In the genomic region with DNA sequence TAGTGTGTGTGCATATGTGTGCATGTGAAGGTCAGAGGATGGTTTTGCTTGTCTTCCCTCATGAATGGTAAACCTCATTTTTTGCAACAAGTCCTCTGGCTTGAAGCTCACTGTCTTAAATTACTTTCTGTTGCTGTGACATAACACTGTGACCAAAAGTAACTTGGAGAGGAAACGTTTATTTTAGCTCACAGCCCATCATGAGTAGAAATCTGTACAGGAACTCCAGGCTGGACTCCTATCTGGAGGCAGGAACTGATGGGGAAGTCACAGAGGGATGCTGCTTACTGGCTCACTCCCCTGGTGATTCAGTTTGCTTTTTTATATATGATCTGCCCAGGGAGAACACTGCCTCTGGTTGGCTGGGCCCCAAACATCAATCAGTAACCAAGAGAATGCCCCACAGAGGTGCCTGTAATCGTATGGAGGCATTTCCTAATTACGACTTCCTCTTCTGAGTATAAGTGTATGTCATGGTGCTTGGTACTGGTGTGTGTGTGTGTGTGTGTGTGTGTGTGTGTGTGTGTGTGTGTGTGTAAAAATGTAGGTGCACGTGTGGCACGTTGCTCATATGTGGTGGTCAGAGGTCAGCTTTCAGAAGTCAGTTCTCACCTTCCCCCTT, we compare ENCODE assay signal across 17 mouse cellular contexts. TPM values are rescaled to one million over a fixed set of nuclear protein-coding genes. Genes with fewer than 3 reads are reported as not detected.
DNase-seq lines count a peak whose midpoint lies in the region; ATAC-seq and TF ChIP-seq lines count a peak whose summit lies in the region.
"Had no signal": no experiment of that assay in that cellular context is flagged by ENCODE, and none has a peak within 500 bp of the region (broad histone marks: within the 10 kb centered on the region; RNA-seq: fewer than 3 reads in every experiment).

No protein-coding gene starts in this region.

- 39% methylated on average over 5 of the region's 5 CpGs for WGBS in small intestine, adult 2 months
- WGBS in midbrain, postnatal 0 days = 81% methylated on average over 5 of the region's 5 CpGs

- ATAC-seq in frontal cortex, adult (ENCODE audit: low TSS enrichment) = peak; percentile 56
- peak; percentile 86 for ATAC-seq in megakaryocyte, adult 5-6 weeks (ENCODE audit: poor library complexity, severe bottlenecking)
- no peak for ATAC-seq in midbrain, postnatal 0 days (ENCODE audit: low FRiP score)
- ATAC-seq: forebrain, embryonic 13.5 days; forebrain, postnatal 0 days had no signal

- H3K9me3 ChIP-seq in MEL (replicated peaks; ENCODE audit: insufficient read depth, low read length) = no peaks in the 10 kb centered on the region
- no peaks in the 10 kb centered on the region for H3K9me3 ChIP-seq in midbrain, postnatal 0 days (ENCODE audit: low read length)
- H3K9me3 ChIP-seq: embryonic facial prominence, embryonic 13.5 days; forebrain, embryonic 13.5 days; heart, embryonic 12.5 days; hindbrain, embryonic 10.5 days had no signal

- H3K36me3 ChIP-seq in MEL (ENCODE audit: control insufficient read depth in 1 of 2, insufficient read depth in 2 of 2, low read length in 2 of 2) = peaks cover 0 to 6% of the 10 kb centered on the region in 2 experiments; a peak in 2 of 4 replicates
- H3K36me3 ChIP-seq in small intestine, adult 2 months (ENCODE audit: control insufficient read depth, insufficient read depth, low read length) = peaks cover 34% of the 10 kb centered on the region
- peaks cover 65% of the 10 kb centered on the region for H3K36me3 ChIP-seq in midbrain, postnatal 0 days (ENCODE audit: insufficient read depth, low read length)

- H3K4me2 ChIP-seq in midbrain, postnatal 0 days (ENCODE audit: low read depth, low read length, poor library complexity, severe bottlenecking) = no peak overlapping the region
- H3K4me2 ChIP-seq: embryonic facial prominence, embryonic 13.5 days; forebrain, embryonic 13.5 days; heart, embryonic 12.5 days; hindbrain, embryonic 14.5 days had no signal

- no peak for TF ChIP-seq RAD21 in MEL (IDR thresholded peaks at IDR 0.05; ENCODE audit: low read depth, low read length)

- no peak overlapping the region for H3K9ac ChIP-seq in MEL (ENCODE audit: control insufficient read depth, low read depth, low read length, poor library complexity, severe bottlenecking)
- H3K9ac ChIP-seq in midbrain, postnatal 0 days (replicated peaks; ENCODE audit: low read length, poor library complexity, severe bottlenecking) = no peak overlapping the region
- H3K9ac ChIP-seq: embryonic facial prominence, embryonic 13.5 days; forebrain, embryonic 13.5 days; forebrain, postnatal 0 days; heart, embryonic 12.5 days; hindbrain, embryonic 14.5 days had no signal

- no peak for TF ChIP-seq CTCF in MEL (IDR thresholded peaks at IDR 0.05 in 2 of 3, conservative IDR thresholded peaks at IDR 0.05 in 1 of 3; ENCODE audit: control insufficient read depth in 1 of 3, insufficient read depth in 1 of 3, low read depth in 2 of 3, low read length in 3 of 3, poor library complexity in 1 of 3, severe bottlenecking in 1 of 3)
- no peak for TF ChIP-seq CTCF in small intestine, adult 2 months (IDR thresholded peaks at IDR 0.05; ENCODE audit: extremely low read depth, insufficient read length, insufficient replicate concordance, low read depth, low read length)
- no peak for TF ChIP-seq CTCF in midbrain, postnatal 0 days (IDR thresholded peaks at IDR 0.05)

- H3K4me1 ChIP-seq in MEL (ENCODE audit: control insufficient read depth in 1 of 2, insufficient read depth in 2 of 2, low read length in 2 of 2) = no peaks in the 10 kb centered on the region
- H3K4me1 ChIP-seq in small intestine, adult 2 months (ENCODE audit: control insufficient read depth, insufficient read depth, insufficient read length, low read length) = peaks cover 4% of the 10 kb centered on the region; the same call in 1 of the 2 replicates
- no peaks in the 10 kb centered on the region for H3K4me1 ChIP-seq in midbrain, postnatal 0 days (ENCODE audit: insufficient read depth, low read length)
- H3K4me1 ChIP-seq: embryonic facial prominence, embryonic 13.5 days; forebrain, embryonic 13.5 days had no signal

- no peaks in the 10 kb centered on the region for H3K27me3 ChIP-seq in MEL (ENCODE audit: control insufficient read depth in 1 of 2, insufficient read depth in 2 of 2, low read length in 2 of 2)
- H3K27me3 ChIP-seq in small intestine, adult 2 months (ENCODE audit: control insufficient read depth, insufficient read depth, low read length) = no peaks in the 10 kb centered on the region
- no peaks in the 10 kb centered on the region for H3K27me3 ChIP-seq in midbrain, postnatal 0 days (ENCODE audit: insufficient read depth, low read length)
- H3K27me3 ChIP-seq: embryonic facial prominence, embryonic 13.5 days; forebrain, embryonic 13.5 days; heart, embryonic 12.5 days had no signal

- H3K27ac ChIP-seq in MEL (ENCODE audit: control insufficient read depth, low read depth, low read length) = no peak overlapping the region
- peak overlapping the region; percentile 5; the same call in 1 of the 2 replicates for H3K27ac ChIP-seq in small intestine, adult 2 months (ENCODE audit: insufficient read depth, low read depth, low read length)
- H3K27ac ChIP-seq in midbrain, postnatal 0 days (ENCODE audit: low read depth, low read length) = no peak overlapping the region
- H3K27ac ChIP-seq: embryonic facial prominence, embryonic 13.5 days; forebrain, embryonic 13.5 days; hindbrain, embryonic 10.5 days; hindbrain, embryonic 14.5 days had no signal

- TF ChIP-seq EP300 in MEL (IDR thresholded peaks at IDR 0.05; ENCODE audit: low read depth in 1 of 2, low read length in 2 of 2) = no peak

- H3K79me2 ChIP-seq in MEL (ENCODE audit: control insufficient read depth, insufficient read depth, low read length, poor library complexity) = no peaks in the 10 kb centered on the region

- no peak for DNase-seq in frontal cortex, postnatal 14 days (ENCODE audit: low spot score in 2 of 2)
- peak; percentile 17 for DNase-seq in MEL (ENCODE audit: low read depth, low spot score)
- no peak for DNase-seq in midbrain, postnatal 0 days (ENCODE audit: low spot score)
- DNase-seq in lung, postnatal 10 days = no peak
- DNase-seq: adrenal gland, adult 8-10 months; adrenal gland, postnatal 36 days; cerebellum, adult 9-10 months; forebrain, postnatal 0 days; gastrocnemius, postnatal 14 days had no signal

- TF ChIP-seq POLR2A in MEL (IDR thresholded peaks at IDR 0.05; ENCODE audit: control insufficient read depth in 1 of 2, insufficient read depth in 1 of 2, low read depth in 1 of 2, low read length in 2 of 2, poor library complexity in 1 of 2) = no peak
- no peak for TF ChIP-seq POLR2A in small intestine, adult 2 months (IDR thresholded peaks at IDR 0.05; ENCODE audit: low read depth, low read length)

- no peak overlapping the region for H3K4me3 ChIP-seq in MEL (ENCODE audit: control insufficient read depth in 1 of 2, insufficient read depth in 1 of 2, low read depth in 2 of 2, low read length in 2 of 2)
- no peak overlapping the region for H3K4me3 ChIP-seq in small intestine, adult 2 months (ENCODE audit: low read depth, low read length)
- H3K4me3 ChIP-seq in midbrain, postnatal 0 days (ENCODE audit: low read depth, low read length) = no peak overlapping the region
- H3K4me3 ChIP-seq: embryonic facial prominence, embryonic 13.5 days; forebrain, embryonic 13.5 days; heart, embryonic 12.5 days; hindbrain, embryonic 10.5 days had no signal

TF ChIP-seq in MEL, 35 proteins besides CTCF, POLR2A, EP300 and RAD21:
- no peak for TF ChIP-seq POLR2AphosphoS5 (IDR thresholded peaks at IDR 0.05; ENCODE audit: borderline replicate concordance, low read depth, low read length)
- no peak for TF ChIP-seq BHLHE40 (IDR thresholded peaks at IDR 0.05; ENCODE audit: borderline replicate concordance, low read depth, low read length)
- no peak for TF ChIP-seq MAZ (IDR thresholded peaks at IDR 0.05; ENCODE audit: low read depth, low read length)
- TF ChIP-seq MYB (IDR thresholded peaks at IDR 0.05; ENCODE audit: low read depth, low read length) = no peak
- no peak for TF ChIP-seq CHD2 (IDR thresholded peaks at IDR 0.05; ENCODE audit: low read length)
- no peak for TF ChIP-seq SMC3 (IDR thresholded peaks at IDR 0.05; ENCODE audit: low read depth, low read length)
- no peak for TF ChIP-seq UBTF (IDR thresholded peaks at IDR 0.05; ENCODE audit: borderline replicate concordance, insufficient read depth, low read depth, low read length)
- TF ChIP-seq SIN3A (IDR thresholded peaks at IDR 0.05; ENCODE audit: low read length) = no peak
- TF ChIP-seq MYC (IDR thresholded peaks at IDR 0.05; ENCODE audit: low read depth, low read length) = no peak
- TF ChIP-seq POLR2AphosphoS2 (IDR thresholded peaks at IDR 0.05; ENCODE audit: low read length) = no peak
- TF ChIP-seq HCFC1 (IDR thresholded peaks at IDR 0.05; ENCODE audit: low read depth, low read length) = no peak
- no peak for TF ChIP-seq ZMIZ1 (IDR thresholded peaks at IDR 0.05; ENCODE audit: low read depth, low read length)
- TF ChIP-seq TBP (IDR thresholded peaks at IDR 0.05; ENCODE audit: low read depth, low read length) = no peak

RNA-seq across cellular contexts. Expression of a gene that starts 38.3 kb away (rescaled TPM):
- 14.8 and 18.4 TPM in 2 replicates for total RNA-seq in MEL (2012; rRNA removed)
- 10 to 100 TPM; 42.2 to 42.9 TPM for polyA plus RNA-seq in MEL (2012; ENCODE audit: insufficient read depth in 1 of 2, insufficient read length in 2 of 2, low read depth in 1 of 2, low replicate concordance in 2 of 2, missing spikeins in 1 of 2)
- total RNA-seq in megakaryocyte, adult 5-6 weeks (2015) = 26.9 and 27.2 TPM in 2 replicates
- 11.5 and 13.9 TPM in 2 replicates for total RNA-seq in megakaryocyte, adult 5-6 weeks (2017)
- 16.3 and 23.4 TPM in 2 replicates for polyA plus RNA-seq in small intestine, adult 2 months (2012; rRNA removed)
- total RNA-seq in midbrain, postnatal 0 days (2014; rRNA removed) = 164 and 215 TPM in 2 replicates
- polyA plus RNA-seq in midbrain, postnatal 0 days (2015; fragmentation: Nextera tagmentation; extraction: Ambion mirVana) = 51.5 and 65.9 TPM in 2 replicates

RNA-seq across cellular contexts. Expression of a gene that starts 47.2 kb away (rescaled TPM):
- total RNA-seq in MEL (2012; rRNA removed) = 30.7 and 34.2 TPM in 2 replicates
- 10 to 100 TPM in 1 of 2 experiments, not detected in 1; 42.8 TPM for polyA plus RNA-seq in MEL (2012; ENCODE audit: insufficient read depth in 1 of 2, insufficient read length in 2 of 2, low read depth in 1 of 2, low replicate concordance in 2 of 2, missing spikeins in 1 of 2)
- 7.7 and 8.4 TPM in 2 replicates for total RNA-seq in megakaryocyte, adult 5-6 weeks (2015)
- 15.2 and 17.3 TPM in 2 replicates for total RNA-seq in megakaryocyte, adult 5-6 weeks (2017)
- 11.0 and 18.4 TPM in 2 replicates for polyA plus RNA-seq in small intestine, adult 2 months (2012; rRNA removed)
- total RNA-seq in midbrain, postnatal 0 days (2014; rRNA removed) = 48.6 and 48.9 TPM in 2 replicates
- polyA plus RNA-seq in midbrain, postnatal 0 days (2015; fragmentation: Nextera tagmentation; extraction: Ambion mirVana) = 21.5 and 23.5 TPM in 2 replicates
